ENCODE assay signal across 8 mouse cellular contexts in genomic region chr8:46844974-46845774, GRCm38 (mm10).
DNase-seq lines count a peak whose midpoint lies in the region; ATAC-seq and TF ChIP-seq lines count a peak whose summit lies in the region.

No protein-coding gene starts in this region.

- no peak for DNase-seq in layer of hippocampus, adult 2 months (ENCODE audit: low spot score in 2 of 2)
- no peak for DNase-seq in layer of hippocampus, adult 9-10 months (ENCODE audit: low spot score)
- DNase-seq in embryonic facial prominence, embryonic 11.5 days (ENCODE audit: low spot score) = peak; percentile 8
- DNase-seq in hindbrain, postnatal 0 days (ENCODE audit: low spot score) = no peak
- no peak for DNase-seq in liver, embryonic 14.5 days (ENCODE audit: low read depth in 3 of 3, low spot score in 3 of 3)
- peak; percentile 51 to 54 for DNase-seq in spleen, adult 18-20 months
- DNase-seq in frontal cortex, adult 2 months (ENCODE audit: extremely low spot score in 1 of 2, low spot score in 1 of 2) = no peak
- no peak for DNase-seq in testis, postnatal 14 days (ENCODE audit: low spot score)

- H3K36me3 ChIP-seq in embryonic facial prominence, embryonic 11.5 days (replicated peaks; ENCODE audit: control insufficient read depth, insufficient read depth, low read depth, low read length) = no peaks in the 10 kb centered on the region
- H3K36me3 ChIP-seq in hindbrain, postnatal 0 days (ENCODE audit: insufficient read depth, low read length) = no peaks in the 10 kb centered on the region; the same call in 1 of the 2 replicates
- H3K36me3 ChIP-seq in liver, embryonic 14.5 days (replicated peaks; ENCODE audit: control insufficient read depth, insufficient read depth, low read depth) = no peaks in the 10 kb centered on the region; the same call in 1 of the 2 replicates

- TF ChIP-seq EP300 in liver, embryonic 14.5 days (IDR thresholded peaks at IDR 0.05; ENCODE audit: low read depth) = no peak

- WGBS in embryonic facial prominence, embryonic 11.5 days = 72% methylated on average over 7 of the region's 7 CpGs
- 71% methylated on average over 7 of the region's 7 CpGs for WGBS in hindbrain, postnatal 0 days
- WGBS in liver, embryonic 14.5 days (ENCODE audit: insufficient replicate concordance) = 13% methylated on average over 7 of the region's 7 CpGs

- no peak for ATAC-seq in embryonic facial prominence, embryonic 11.5 days (replicated peaks; ENCODE audit: insufficient number of reproducible peaks, low FRiP score, low TSS enrichment, low read depth)
- no peak for ATAC-seq in hindbrain, postnatal 0 days
- peak; percentile 66; the same call in 1 of the 2 replicates for ATAC-seq in liver, embryonic 14.5 days (ENCODE audit: insufficient read depth)

- no peaks in the 10 kb centered on the region for H3K9me3 ChIP-seq in embryonic facial prominence, embryonic 11.5 days (replicated peaks; ENCODE audit: control insufficient read depth, low read length)
- H3K9me3 ChIP-seq in hindbrain, postnatal 0 days (ENCODE audit: low read length) = no peaks in the 10 kb centered on the region
- no peaks in the 10 kb centered on the region for H3K9me3 ChIP-seq in liver, embryonic 14.5 days (ENCODE audit: control insufficient read depth, low read length)

- TF ChIP-seq CTCF in layer of hippocampus, adult 2 months (conservative IDR thresholded peaks at IDR 0.05) = no peak
- TF ChIP-seq CTCF in hindbrain, postnatal 0 days (IDR thresholded peaks at IDR 0.05; ENCODE audit: low read depth) = no peak
- TF ChIP-seq CTCF in liver, embryonic 14.5 days (IDR thresholded peaks at IDR 0.05; ENCODE audit: low read depth) = no peak

- H3K4me3 ChIP-seq in layer of hippocampus, adult 2 months = no peak overlapping the region
- no peak overlapping the region for H3K4me3 ChIP-seq in embryonic facial prominence, embryonic 11.5 days (ENCODE audit: low read depth, low read length)
- no peak overlapping the region for H3K4me3 ChIP-seq in hindbrain, postnatal 0 days (ENCODE audit: low read length)
- no peak overlapping the region for H3K4me3 ChIP-seq in liver, embryonic 14.5 days (ENCODE audit: insufficient read depth in 1 of 2, low read depth in 2 of 2, low read length in 2 of 2)

- no peak overlapping the region for H3K9ac ChIP-seq in embryonic facial prominence, embryonic 11.5 days (replicated peaks; ENCODE audit: low read length)
- no peak overlapping the region for H3K9ac ChIP-seq in hindbrain, postnatal 0 days (replicated peaks; ENCODE audit: low read length)
- no peak overlapping the region for H3K9ac ChIP-seq in liver, embryonic 14.5 days (replicated peaks)

- no peaks in the 10 kb centered on the region for H3K27me3 ChIP-seq in embryonic facial prominence, embryonic 11.5 days (ENCODE audit: control insufficient read depth, insufficient read depth, low read length)
- H3K27me3 ChIP-seq in hindbrain, postnatal 0 days (ENCODE audit: insufficient read depth, low read length) = no peaks in the 10 kb centered on the region
- H3K27me3 ChIP-seq in liver, embryonic 14.5 days (ENCODE audit: control insufficient read depth, insufficient read depth, low read length) = no peaks in the 10 kb centered on the region

- H3K27ac ChIP-seq in layer of hippocampus, adult 2 months = peak overlapping the region; percentile 79
- no peak overlapping the region for H3K27ac ChIP-seq in embryonic facial prominence, embryonic 11.5 days (replicated peaks; ENCODE audit: low read depth, low read length)
- peak overlapping the region; percentile 45; the same call in 1 of the 2 replicates for H3K27ac ChIP-seq in hindbrain, postnatal 0 days
- no peak overlapping the region for H3K27ac ChIP-seq in liver, embryonic 14.5 days

- H3K4me1 ChIP-seq in embryonic facial prominence, embryonic 11.5 days (ENCODE audit: control insufficient read depth, insufficient read depth, low read length) = no peaks in the 10 kb centered on the region
- H3K4me1 ChIP-seq in hindbrain, postnatal 0 days (ENCODE audit: insufficient read depth, low read length) = no peaks in the 10 kb centered on the region
- peaks cover 0 to 25% of the 10 kb centered on the region in 2 experiments; a peak in 2 of 4 replicates for H3K4me1 ChIP-seq in liver, embryonic 14.5 days (replicated peaks; ENCODE audit: control insufficient read depth in 2 of 2, insufficient read depth in 2 of 2, low read length in 1 of 2)

- H3K4me2 ChIP-seq in embryonic facial prominence, embryonic 11.5 days (ENCODE audit: low read depth, low read length) = no peak overlapping the region
- H3K4me2 ChIP-seq in hindbrain, postnatal 0 days (ENCODE audit: low read depth, low read length) = no peak overlapping the region
- H3K4me2 ChIP-seq in liver, embryonic 14.5 days (ENCODE audit: low read depth) = no peak overlapping the region

Comparison
In these comparisons a context has a peak if more than half of its experiments do, and no peak if none do; other contexts are left out.
1. DNase-seq: peak in embryonic facial prominence, embryonic 11.5 days (single experiment) and spleen, adult 18-20 months (2 of 2); none in layer of hippocampus, adult 2 months (0 of 2), layer of hippocampus, adult 9-10 months (single experiment), hindbrain, postnatal 0 days (single experiment), liver, embryonic 14.5 days (0 of 3), frontal cortex, adult 2 months (0 of 2) and testis, postnatal 14 days (single experiment).
2. H3K27ac ChIP-seq: peak in layer of hippocampus, adult 2 months (single experiment) and hindbrain, postnatal 0 days (single experiment); none in embryonic facial prominence, embryonic 11.5 days (single experiment) and liver, embryonic 14.5 days (single experiment).